Mouse (Mus musculus) bone marrow, adult 2 months (tissue): Measurements from ENCODE around the gene Mrpl58.

Source experiments
- CTCF ChIP-seq: fragments of 200-500 bp; IDR thresholded peaks from 2 replicates; pipeline ENCODE4 v1.5.1; 2011; ENCODE audit warnings: low read length, control low read depth; ENCODE audit not compliant: control insufficient read depth, insufficient read depth
- POLR2A ChIP-seq: fragments of 200-500 bp; IDR thresholded peaks from 2 replicates; pipeline ENCODE4 v1.6.1; 2011; ENCODE audit warnings: low read depth, mild to moderate bottlenecking, control low read depth, low read length, borderline replicate concordance; ENCODE audit not compliant: control insufficient read depth

DNA sequence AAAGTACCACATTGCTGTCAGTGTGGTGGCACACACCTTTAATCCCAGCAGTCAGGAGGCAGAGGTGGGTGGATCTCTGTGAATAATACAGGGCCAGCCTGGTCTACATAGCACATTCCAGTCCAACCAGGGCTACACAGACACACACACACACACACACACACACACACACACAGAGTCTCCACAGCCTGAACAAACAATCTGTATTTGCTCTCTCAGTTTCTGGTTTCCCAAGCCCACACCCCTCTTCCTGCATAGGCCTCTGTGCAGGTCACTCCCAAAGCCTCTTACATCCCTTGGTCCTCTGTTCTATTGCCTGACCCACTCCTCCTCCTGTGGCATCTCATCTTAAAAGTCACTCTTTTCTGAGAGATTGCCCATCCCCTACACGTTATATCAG is 31.5 kb upstream of the Mrpl58 start:
- no peak for TF ChIP-seq POLR2A
- TF ChIP-seq CTCF, result no peak
